Mouse (Mus musculus) forebrain, embryonic 16.5 days (tissue): ENCODE measurements around the gene Tspan5. TPM values are rescaled to one million over a fixed set of nuclear protein-coding genes. Genes with fewer than 3 reads are reported as not detected.
A peak's percentile ranks its signal among the peaks of the same experiment; 100 is the strongest.

Experiments used
- ATAC-seq: fragments of 200-750 bp; cut with Nextera tagmentation; 2 replicates; pipeline ENCODE4 v1.8.0; 2017; ENCODE audit warnings: mild to moderate bottlenecking, moderate library complexity
- H3K27ac ChIP-seq: fragments of 300-500 bp; sonication (generic); 2 replicates; pipeline ENCODE4 v1.5.1; 2014; ENCODE audit warnings: low read length, control low read depth
- H3K27me3 ChIP-seq: fragments of 300-500 bp; sonication (generic); replicated peaks from 2 replicates; pipeline ENCODE4 v1.6.1; 2014; ENCODE audit warnings: low read length; ENCODE audit not compliant: control insufficient read depth, insufficient read depth
- H3K36me3 ChIP-seq: fragments of 300-500 bp; sonication (generic); 2 replicates; pipeline ENCODE4 v1.6.1; 2014; ENCODE audit not compliant: control insufficient read depth, insufficient read depth
- H3K4me1 ChIP-seq: fragments of 300-500 bp; sonication (generic); replicated peaks from 2 replicates; pipeline ENCODE4 v1.6.1; 2014; ENCODE audit warnings: low read length; ENCODE audit not compliant: control insufficient read depth, insufficient read depth
- H3K4me2 ChIP-seq: fragments of 300-500 bp; sonication (generic); 2 replicates; pipeline ENCODE4 v1.6.1; 2014; ENCODE audit warnings: mild to moderate bottlenecking, low read length, control low read depth
- H3K4me3 ChIP-seq: fragments of 300-500 bp; sonication (generic); replicated peaks from 2 replicates; pipeline ENCODE4 v1.5.1; 2014; ENCODE audit warnings: mild to moderate bottlenecking, low read length, control low read depth
- H3K9ac ChIP-seq: fragments of 300-500 bp; sonication (generic); replicated peaks from 2 replicates; pipeline ENCODE4 v1.6.1; 2014; ENCODE audit warnings: low read depth, low read length, control low read depth
- H3K9me3 ChIP-seq: fragments of 300-500 bp; sonication (generic); 2 replicates; pipeline ENCODE4 v1.6.1; 2016; ENCODE audit warnings: low read length; ENCODE audit not compliant: control insufficient read depth
- WGBS: fragments of 180-500 bp; shearing (Covaris S2); extraction: QIAGEN DNeasy Blood & Tissue Kit; methylation state at CpG from one replicate; pipeline ENCODE4 v1.1.7; 2014; 5-methylcytosine and 5-hydroxymethylcytosine counted together
- polyA plus RNA-seq: library from polyadenylated mRNA; unstranded; fragments of >200 nt; fragmentation: Nextera tagmentation; extraction: Ambion mirVana; gene quantifications from 2 replicates; pipeline ENCODE4 v1.2.1, GENCODE M21; 2015

Gene Tspan5
- polyA plus RNA-seq, 1 experiment from 2014 or later = 98.7 TPM

GRCm38 (mm10) chr3:138775926-138776715, 34.1 kb downstream of the Tspan5 start:
- ATAC-seq = no peak
- H3K9ac ChIP-seq = no peak overlapping the region
- H3K4me2 ChIP-seq = no peak overlapping the region
- no peaks in the 10 kb centered on the region for H3K36me3 ChIP-seq
- no peak overlapping the region for H3K27ac ChIP-seq
- no peak overlapping the region for H3K4me3 ChIP-seq
- WGBS = 82% methylated on average over 7 of the region's 7 CpGs
- no peaks in the 10 kb centered on the region for H3K9me3 ChIP-seq
- H3K27me3 ChIP-seq = no peaks in the 10 kb centered on the region
- peaks cover 43% of the 10 kb centered on the region for H3K4me1 ChIP-seq

DNA sequence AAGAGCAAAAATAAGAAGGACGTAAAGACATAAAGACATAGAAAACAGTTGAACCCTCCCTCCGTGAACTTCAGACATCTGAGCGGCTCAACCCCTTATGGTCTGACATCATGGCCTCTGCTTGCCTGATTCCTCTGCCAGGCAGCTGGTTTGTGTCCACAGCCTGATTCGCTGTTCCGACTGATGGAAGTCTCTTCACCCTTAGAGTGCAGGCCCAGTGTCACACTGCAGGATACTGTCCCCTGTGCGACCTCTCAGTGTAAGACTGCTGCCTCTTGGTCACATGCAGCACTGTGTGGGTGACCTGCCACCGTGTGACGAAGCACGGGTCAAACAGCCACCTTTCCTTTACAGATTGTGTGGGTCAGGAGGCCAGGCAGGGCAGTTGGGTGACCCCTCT, 39.5 kb downstream of the Tspan5 start:
- H3K9me3 ChIP-seq = no peaks in the 10 kb centered on the region
- no peaks in the 10 kb centered on the region for H3K36me3 ChIP-seq
- no peak overlapping the region for H3K9ac ChIP-seq
- H3K27ac ChIP-seq = no peak overlapping the region
- no peak overlapping the region for H3K4me2 ChIP-seq
- no peaks in the 10 kb centered on the region for H3K27me3 ChIP-seq
- ATAC-seq = no peak
- H3K4me3 ChIP-seq = no peak overlapping the region
- H3K4me1 ChIP-seq = peaks cover 55% of the 10 kb centered on the region
- WGBS = 83% methylated on average over 9 of the region's 9 CpGs

GRCm38 (mm10) chr3:138783859-138784640, 42.1 kb downstream of the Tspan5 start:
- 58% methylated on average over 19 of the region's 19 CpGs for WGBS
- 0 out of 2 replicates have a peak overlapping the region, but pooled peaks have one; percentile 18 for H3K4me2 ChIP-seq
- peak; percentile 54 for ATAC-seq
- H3K27me3 ChIP-seq = no peaks in the 10 kb centered on the region
- H3K9ac ChIP-seq = no peak overlapping the region
- no peaks in the 10 kb centered on the region for H3K36me3 ChIP-seq
- H3K9me3 ChIP-seq = no peaks in the 10 kb centered on the region
- peaks cover 53% of the 10 kb centered on the region for H3K4me1 ChIP-seq
- H3K4me3 ChIP-seq = no peak overlapping the region
- H3K27ac ChIP-seq = peak overlapping the region; percentile 56; the same call in 1 of the 2 replicates

DNA sequence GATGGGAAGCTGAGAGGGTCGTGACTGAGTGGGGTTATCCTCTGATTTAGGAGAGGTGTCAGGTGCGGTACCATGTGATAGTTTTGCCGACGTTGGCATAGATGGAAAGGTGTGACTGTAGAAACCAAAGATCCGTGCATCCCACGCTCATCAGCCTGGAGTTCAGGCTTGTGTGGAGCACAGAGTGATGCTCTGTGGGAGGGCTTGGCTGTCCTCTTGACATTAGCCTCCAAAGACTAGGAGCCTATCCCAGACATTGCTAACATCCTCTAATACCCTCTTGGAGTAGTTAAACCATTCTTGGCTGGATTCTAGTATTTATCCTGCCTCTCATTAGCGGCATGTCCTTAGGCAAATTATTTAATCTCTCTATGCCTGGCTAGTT, 42.6 kb downstream of the Tspan5 start:
- H3K4me1 ChIP-seq = peaks cover 51% of the 10 kb centered on the region
- peak overlapping the region; percentile 56 for H3K27ac ChIP-seq
- H3K4me2 ChIP-seq = 0 out of 2 replicates have a peak overlapping the region, but pooled peaks have one; percentile 18
- no peaks in the 10 kb centered on the region for H3K9me3 ChIP-seq
- 67% methylated on average over 7 of the region's 7 CpGs for WGBS
- H3K27me3 ChIP-seq = no peaks in the 10 kb centered on the region
- no peak overlapping the region for H3K9ac ChIP-seq
- H3K4me3 ChIP-seq = no peak overlapping the region
- peak; percentile 24 for ATAC-seq
- no peaks in the 10 kb centered on the region for H3K36me3 ChIP-seq

- no peak overlapping the region for H3K27ac ChIP-seq
- no peaks in the 10 kb centered on the region for H3K27me3 ChIP-seq
- H3K4me2 ChIP-seq = no peak overlapping the region
- no peaks in the 10 kb centered on the region for H3K9me3 ChIP-seq
- ATAC-seq = no peak
- peaks cover 39% of the 10 kb centered on the region for H3K4me1 ChIP-seq
- WGBS = 76% methylated on average over 18 of the region's 18 CpGs
- H3K9ac ChIP-seq = no peak overlapping the region
- no peak overlapping the region for H3K4me3 ChIP-seq
- H3K36me3 ChIP-seq = no peaks in the 10 kb centered on the region
Observed at GRCm38 (mm10) chr3:138787758-138788488, 45.9 kb downstream of the Tspan5 start.

- H3K4me2 ChIP-seq = peak overlapping the region; percentile 5; the same call in 1 of the 2 replicates
- no peak for ATAC-seq
Observed at GRCm38 (mm10) chr3:138788489-138788850, 46.5 kb downstream of the Tspan5 start.

DNA sequence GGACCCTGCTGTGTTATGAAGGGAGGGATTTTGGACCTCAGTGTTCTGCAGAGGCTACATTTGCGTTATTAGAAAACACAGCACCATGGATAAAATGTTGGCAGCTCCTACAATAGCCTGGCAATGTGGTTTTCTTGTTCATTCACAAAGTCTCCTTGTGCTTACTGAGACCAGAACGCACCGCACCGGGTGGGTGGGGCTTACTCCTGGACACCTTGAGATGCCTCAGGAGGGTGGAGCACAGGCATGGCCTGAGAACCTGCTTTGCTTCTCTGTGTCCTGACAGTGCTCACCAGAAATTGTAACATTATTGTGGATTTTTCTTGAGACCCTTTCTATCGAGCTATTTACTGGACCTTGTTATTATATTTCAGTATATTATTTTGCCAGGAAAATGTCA, 47.3 kb downstream of the Tspan5 start:
- Histone ChIP-seq H3K36me3 (no peaks in the 10 kb centered on the region), H3K27ac (no peak overlapping the region), H3K4me1 (peaks cover 30% of the 10 kb centered on the region), H3K27me3 (no peaks in the 10 kb centered on the region), H3K4me3 (no peak overlapping the region), H3K9me3 (no peaks in the 10 kb centered on the region), H3K4me2 (no peak overlapping the region), H3K9ac (no peak overlapping the region)
- WGBS = 72% methylated on average over 5 of the region's 5 CpGs
- ATAC-seq = 0 out of 2 replicates have a peak, but pooled peaks have one; percentile 11

More at GRCm38 (mm10) chr3:138788489-138788850, 46.5 kb downstream of the Tspan5 start:
- H3K27ac ChIP-seq = peak overlapping the region; percentile 17; the same call in 1 of the 2 replicates
- WGBS = 60% methylated on average over 17 of the region's 17 CpGs
- H3K9ac ChIP-seq = no peak overlapping the region
- no peaks in the 10 kb centered on the region for H3K27me3 ChIP-seq
- peaks cover 35% of the 10 kb centered on the region for H3K4me1 ChIP-seq
- H3K9me3 ChIP-seq = no peaks in the 10 kb centered on the region
- H3K4me3 ChIP-seq = no peak overlapping the region
- H3K36me3 ChIP-seq = no peaks in the 10 kb centered on the region

DNA sequence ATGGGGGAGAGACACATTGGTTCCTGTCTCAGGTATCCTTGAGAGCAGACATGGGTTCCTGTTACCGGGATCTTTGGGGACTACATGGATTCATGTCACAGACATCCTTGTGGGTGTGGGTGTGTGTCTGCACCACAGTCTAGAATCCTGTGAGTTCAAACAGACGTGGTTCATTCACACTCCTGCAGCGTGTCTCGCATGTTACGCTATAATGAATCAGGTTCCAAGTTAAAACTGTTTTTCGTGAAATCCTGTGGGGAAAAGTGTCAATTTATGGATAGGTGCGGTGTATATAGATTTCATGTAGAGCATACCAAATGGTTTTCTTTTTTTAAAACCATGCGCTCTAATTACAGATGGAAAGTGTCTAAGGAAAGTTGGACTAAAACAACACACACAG, 52.5 kb downstream of the Tspan5 start:
- Histone ChIP-seq H3K4me1 (peaks cover 15% of the 10 kb centered on the region), H3K27me3 (no peaks in the 10 kb centered on the region), H3K9me3 (no peaks in the 10 kb centered on the region), H3K9ac (no peak overlapping the region), H3K4me2 (no peak overlapping the region), H3K36me3 (no peaks in the 10 kb centered on the region), H3K4me3 (no peak overlapping the region), H3K27ac (no peak overlapping the region)
- WGBS = 73% methylated on average over 8 of the region's 8 CpGs
- no peak for ATAC-seq

DNA sequence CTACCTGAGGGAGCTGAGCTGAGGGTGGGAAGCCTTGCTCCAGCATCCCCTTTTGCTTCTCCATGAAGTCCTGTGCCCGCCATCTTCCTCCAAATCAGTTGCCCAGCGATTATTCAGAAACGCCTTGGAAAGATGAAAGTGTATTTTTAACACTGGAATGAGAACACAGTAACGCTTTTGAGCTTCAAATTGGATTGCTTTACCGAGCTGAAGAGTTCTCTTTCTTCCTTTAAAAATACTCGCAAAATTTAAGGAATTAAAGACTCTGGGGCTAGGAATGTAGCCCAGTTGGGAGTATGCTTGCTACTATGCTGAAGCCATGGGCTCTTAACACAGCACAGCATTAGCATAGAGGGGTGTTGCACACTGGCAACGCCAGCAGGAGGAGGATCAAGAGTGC, 54.0 kb downstream of the Tspan5 start:
- H3K4me3 ChIP-seq = no peak overlapping the region
- H3K4me1 ChIP-seq = peaks cover 26% of the 10 kb centered on the region
- H3K27ac ChIP-seq = peak overlapping the region; percentile 21; the same call in 1 of the 2 replicates
- no peaks in the 10 kb centered on the region for H3K9me3 ChIP-seq
- H3K36me3 ChIP-seq = no peaks in the 10 kb centered on the region
- WGBS = 67% methylated on average over 7 of the region's 7 CpGs
- no peak overlapping the region for H3K4me2 ChIP-seq
- H3K27me3 ChIP-seq = no peaks in the 10 kb centered on the region
- ATAC-seq = no peak
- H3K9ac ChIP-seq = no peak overlapping the region
